Mouse (Mus musculus) cerebellum, adult 2 months (tissue): ENCODE data around the gene Dus2.

ENCODE experiments used
- CTCF ChIP-seq: fragments of 200-500 bp; IDR thresholded peaks from 2 replicates; pipeline ENCODE4 v1.5.1; 2011; ENCODE audit warnings: low read depth, mild to moderate bottlenecking, control low read depth, low read length, moderate library complexity, borderline replicate concordance; ENCODE audit not compliant: insufficient read depth
- POLR2A ChIP-seq: fragments of 200-500 bp; IDR thresholded peaks from 2 replicates; pipeline ENCODE4 v1.6.1; 2011; ENCODE audit warnings: low read length, control low read depth, borderline replicate concordance; ENCODE audit not compliant: insufficient read depth

DNA sequence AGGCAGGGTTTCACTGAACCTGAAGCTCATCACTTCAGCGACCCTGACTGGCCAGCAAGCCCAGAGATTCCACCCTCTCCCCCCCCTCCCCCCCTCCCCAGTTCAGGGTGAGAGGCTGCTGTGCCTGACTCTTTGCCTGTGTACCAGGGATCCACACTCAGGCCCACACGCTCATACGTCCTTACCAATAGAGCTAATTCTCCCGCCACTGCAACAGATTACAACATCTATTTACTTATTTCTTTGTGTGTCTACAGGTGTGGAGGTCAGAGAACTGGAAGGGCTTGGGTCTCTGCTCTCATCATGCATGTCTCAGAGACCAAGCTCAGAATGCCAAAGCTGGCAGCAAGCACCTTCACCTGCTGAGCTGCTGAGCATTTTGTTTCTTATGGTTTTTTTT is 2.1 kb downstream of the Dus2 start:
- no peak for TF ChIP-seq CTCF
- no peak for TF ChIP-seq POLR2A
